Mouse (Mus musculus): ENCODE data around the gene Dusp22. TPM values are rescaled to one million over a fixed set of nuclear protein-coding genes. Genes with fewer than 3 reads are reported as not detected.

Gene Dusp22
- 20.1 TPM in 2 replicates for polyA plus RNA-seq (2015; fragmentation: Nextera tagmentation; extraction: Ambion mirVana)

DNA sequence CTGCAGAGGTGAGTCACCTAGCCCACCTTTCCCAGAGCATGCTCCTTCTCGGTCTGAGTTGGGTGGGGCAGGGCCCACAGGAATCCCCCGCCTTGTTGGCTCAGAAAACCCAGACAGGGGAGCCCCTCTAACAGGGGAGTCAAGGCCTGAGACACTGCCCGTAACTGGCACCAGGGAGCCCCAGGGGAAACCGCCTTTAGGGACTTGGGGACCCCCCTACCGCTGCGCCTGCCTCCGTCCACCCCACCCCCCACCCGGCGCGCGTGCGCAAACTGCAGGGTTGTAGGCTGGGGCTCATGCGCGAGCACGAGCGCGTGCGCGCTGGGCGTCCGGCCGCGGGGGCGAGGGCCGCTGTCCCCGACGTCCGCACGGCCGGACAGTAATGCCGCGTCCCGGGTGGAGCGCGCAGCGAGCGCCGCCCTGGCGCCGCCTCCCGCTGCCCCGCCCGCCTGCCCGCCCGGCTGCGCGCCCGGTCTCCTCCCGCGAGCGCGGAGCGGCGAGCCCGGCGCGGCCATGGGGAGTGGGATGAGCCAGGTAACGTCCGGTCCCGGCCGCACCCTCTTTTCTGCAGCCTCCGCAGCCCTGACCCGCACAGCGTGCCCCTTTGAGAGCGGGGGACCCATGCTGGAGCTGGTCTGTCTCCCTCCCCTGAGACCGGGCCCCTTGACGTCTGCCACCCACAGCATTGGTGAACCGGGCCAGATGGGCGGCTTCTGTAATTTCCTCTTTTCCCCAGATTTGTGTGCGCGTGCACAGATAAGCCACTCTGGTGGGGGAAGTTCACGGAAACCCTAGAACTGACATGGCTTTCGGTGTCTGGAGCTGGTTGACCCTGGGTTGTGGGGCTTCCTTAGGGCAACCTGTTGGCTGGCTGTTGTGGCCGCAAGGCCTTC lies at the start of gene Dusp22:
Gene Dusp22 (plus strand): TSS at position 387 of the 893 bp plus-strand sequence.
- Histone ChIP-seq H3K4me3 (replicated peaks) (peak within 1 kb of the TSS; percentile 78), H3K36me3 (no peaks in the 10 kb centered on the region), H3K27ac (peak within 1 kb of the TSS; percentile 63; the same call in 1 of the 2 replicates), H3K4me2 (peak within 1 kb of the TSS; percentile 65), H3K4me1 (peaks cover 7% of the 10 kb centered on the region), H3K27me3 (no peaks in the 10 kb centered on the region), H3K9me3 (replicated peaks) (no peaks in the 10 kb centered on the region), H3K9ac (peak within 1 kb of the TSS; percentile 65)
- peak; percentile 99 for ATAC-seq (replicated peaks; ENCODE audit: low FRiP score)
- WGBS: under 1% methylated on average over 74 of the region's 74 CpGs

DNA sequence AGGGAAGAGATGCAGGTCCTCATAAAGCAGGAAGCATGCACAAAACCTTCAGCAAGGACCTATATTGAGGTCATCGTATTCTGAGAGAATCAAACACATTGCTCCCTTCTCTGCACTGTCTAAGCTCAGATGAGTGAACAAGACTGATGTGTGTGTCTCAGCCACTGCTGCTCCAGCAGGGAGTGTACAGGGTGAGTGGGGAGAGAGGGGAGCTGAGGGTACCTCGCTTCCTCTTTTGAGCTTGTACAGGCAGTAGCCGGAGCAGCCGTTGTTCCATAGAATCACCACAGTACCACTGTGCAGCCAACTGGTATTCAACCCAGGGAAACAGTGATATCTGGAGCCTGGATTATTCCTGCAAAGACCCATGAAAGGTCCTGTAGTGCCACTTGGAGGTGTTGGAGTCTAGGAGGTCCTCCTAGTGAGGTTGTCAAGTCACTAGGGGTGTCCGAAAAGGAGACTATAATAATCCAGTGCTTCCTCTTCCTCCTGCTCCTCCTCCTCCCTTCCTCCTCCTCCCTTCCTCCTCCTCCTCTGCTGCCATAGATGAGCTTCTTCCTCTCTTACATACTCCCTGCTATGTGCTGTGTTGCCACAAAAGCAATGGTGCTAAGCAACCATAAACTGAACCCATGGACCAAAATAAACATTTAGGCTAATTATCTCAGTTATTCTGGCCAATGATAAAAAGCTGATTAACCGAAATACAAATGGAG lies 47.6 kb upstream of the Dusp22 start:
- H3K4me2 ChIP-seq: no peak overlapping the region
- 80% methylated on average over 6 of the region's 6 CpGs for WGBS

DNA sequence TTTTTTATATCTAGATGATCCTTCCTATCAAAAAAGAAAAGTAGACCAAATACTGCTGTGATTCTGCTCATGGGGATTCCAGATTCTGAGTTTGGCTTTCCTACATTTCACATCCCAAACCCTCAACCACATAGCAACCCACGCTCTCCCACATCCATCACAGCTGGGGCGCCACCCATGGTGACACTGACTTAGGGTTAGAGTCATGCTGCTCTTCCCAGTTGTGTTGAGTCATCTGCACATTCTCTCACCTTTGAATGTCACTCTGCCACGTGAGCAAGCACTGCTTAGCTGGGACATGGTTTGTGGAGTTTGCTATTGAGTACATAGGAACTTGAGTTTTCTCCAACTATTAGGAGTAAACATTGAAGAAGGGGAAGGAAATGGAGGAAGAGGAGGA lies 40.1 kb upstream of the Dusp22 start:
- 63% methylated on average over 3 of the region's 3 CpGs for WGBS

More for the DNA sequence above, 47.6 kb upstream of the Dusp22 start:
- Histone ChIP-seq H3K9me3 (replicated peaks) (peaks cover 5% of the 10 kb centered on the region; the same call in 1 of the 2 replicates), H3K36me3 (no peaks in the 10 kb centered on the region), H3K4me3 (replicated peaks) (no peak overlapping the region), H3K27ac (no peak overlapping the region), H3K27me3 (no peaks in the 10 kb centered on the region), H3K9ac (no peak overlapping the region), H3K4me1 (no peaks in the 10 kb centered on the region)
- ATAC-seq (replicated peaks; ENCODE audit: low FRiP score): no peak

DNA sequence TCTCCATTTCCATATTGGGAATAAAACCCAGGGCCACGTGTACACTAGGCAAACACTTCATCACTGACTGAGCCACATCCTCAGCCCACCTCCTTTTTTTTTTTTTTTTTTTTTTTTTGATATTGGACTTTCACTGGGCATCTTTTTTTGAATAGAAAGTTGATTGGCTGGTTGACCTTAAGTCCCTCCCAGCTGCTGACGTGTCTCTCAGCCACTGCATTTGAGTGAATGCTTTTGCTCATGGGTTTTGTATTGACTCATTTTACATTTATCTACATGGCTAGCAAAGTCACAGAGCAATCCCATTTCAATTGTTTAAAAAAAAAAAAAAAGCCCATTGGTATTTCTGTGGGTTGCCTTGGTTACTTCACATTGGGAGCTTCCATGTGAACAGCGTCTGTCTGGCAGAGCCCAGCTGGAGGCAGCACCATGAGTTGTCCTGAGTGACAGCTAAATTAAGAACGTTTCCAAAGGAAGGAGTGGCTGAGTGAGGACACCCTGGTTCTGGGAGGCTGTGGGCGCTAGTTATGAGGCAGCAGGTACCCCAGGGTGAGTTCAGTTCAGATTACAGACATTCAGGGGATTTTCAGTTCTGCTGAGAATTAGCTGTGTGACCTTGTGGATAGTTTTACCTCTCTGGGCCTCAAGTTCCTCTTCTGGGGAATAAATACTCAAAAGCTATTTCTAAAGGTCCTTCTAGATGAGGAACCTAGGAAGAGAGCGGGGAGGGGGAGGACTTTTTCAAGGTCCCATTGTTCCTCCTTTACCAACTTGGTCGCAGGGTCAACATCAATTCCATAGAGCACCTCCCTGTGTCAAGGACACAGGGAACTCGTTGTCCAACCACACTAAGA lies 31.4 kb upstream of the Dusp22 start:
- Histone ChIP-seq H3K4me2 (no peak overlapping the region), H3K9me3 (replicated peaks) (no peaks in the 10 kb centered on the region), H3K36me3 (no peaks in the 10 kb centered on the region), H3K4me1 (no peaks in the 10 kb centered on the region), H3K27ac (no peak overlapping the region), H3K27me3 (no peaks in the 10 kb centered on the region), H3K4me3 (replicated peaks) (no peak overlapping the region), H3K9ac (no peak overlapping the region)
- no peak for ATAC-seq (replicated peaks; ENCODE audit: low FRiP score)
- 74% methylated on average over 8 of the region's 8 CpGs for WGBS

More for the DNA sequence above, 40.1 kb upstream of the Dusp22 start:
- Histone ChIP-seq H3K4me3 (replicated peaks) (no peak overlapping the region), H3K27ac (no peak overlapping the region), H3K27me3 (no peaks in the 10 kb centered on the region), H3K9ac (no peak overlapping the region), H3K4me1 (no peaks in the 10 kb centered on the region), H3K4me2 (no peak overlapping the region), H3K36me3 (no peaks in the 10 kb centered on the region), H3K9me3 (replicated peaks) (peaks cover 5% of the 10 kb centered on the region; the same call in 1 of the 2 replicates)
- ATAC-seq (replicated peaks; ENCODE audit: low FRiP score): no peak

DNA sequence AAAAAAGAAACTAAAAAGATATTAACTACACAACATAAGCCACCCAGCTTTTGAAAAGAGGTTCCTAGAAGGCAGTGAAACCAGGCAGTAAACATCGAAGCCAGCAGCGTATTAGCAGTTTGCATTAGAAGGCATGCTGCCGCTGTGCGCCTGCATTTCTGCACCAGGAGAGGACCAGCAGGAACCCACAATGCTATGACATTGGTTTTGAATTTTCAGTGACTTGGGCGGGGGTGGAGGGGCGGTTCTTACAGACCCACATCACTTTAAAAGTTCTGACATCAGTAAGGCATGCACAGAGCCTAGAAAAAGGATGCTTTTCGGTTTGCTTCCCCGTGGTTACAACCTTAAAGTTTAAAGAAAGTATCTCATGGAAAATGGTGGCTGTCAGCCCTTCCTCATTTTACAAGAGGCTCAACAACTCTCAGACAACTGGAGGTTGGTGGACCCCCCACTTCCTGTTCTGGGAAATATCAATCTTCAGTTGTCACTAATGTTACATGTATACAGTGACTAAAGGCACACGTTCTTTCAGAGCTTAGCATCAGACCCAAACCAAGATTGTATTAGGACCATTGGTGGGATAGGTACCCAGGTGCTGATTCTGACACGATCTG lies 29.9 kb upstream of the Dusp22 start:
- Histone ChIP-seq H3K9me3 (replicated peaks) (no peaks in the 10 kb centered on the region), H3K4me3 (replicated peaks) (no peak overlapping the region), H3K9ac (no peak overlapping the region), H3K27me3 (no peaks in the 10 kb centered on the region), H3K36me3 (no peaks in the 10 kb centered on the region), H3K4me1 (no peaks in the 10 kb centered on the region), H3K4me2 (no peak overlapping the region), H3K27ac (no peak overlapping the region)
- WGBS: 77% methylated on average over 10 of the region's 10 CpGs
- ATAC-seq (replicated peaks; ENCODE audit: low FRiP score): no peak

DNA sequence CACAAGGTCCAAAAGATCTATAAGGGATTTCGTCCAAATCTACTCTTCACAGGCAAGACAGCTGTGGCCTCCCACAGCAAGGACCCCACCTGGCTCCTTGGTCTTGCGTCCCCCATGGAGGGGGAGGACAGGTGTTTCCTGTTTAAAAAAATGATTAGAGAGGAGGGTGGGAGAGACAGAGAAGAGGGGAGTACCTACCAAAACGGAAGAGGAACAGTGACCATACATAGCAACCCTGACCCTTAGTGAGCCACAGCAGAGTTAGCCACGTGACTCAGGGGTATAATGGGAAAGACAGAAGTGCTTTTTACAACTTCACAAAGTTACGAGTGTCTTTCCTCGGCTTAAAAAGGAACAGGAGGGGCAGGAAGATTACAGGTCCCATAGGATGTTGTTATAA lies 26.8 kb upstream of the Dusp22 start:
- H3K27me3 ChIP-seq: no peaks in the 10 kb centered on the region
- H3K27ac ChIP-seq: no peak overlapping the region
- no peaks in the 10 kb centered on the region for H3K4me1 ChIP-seq
- H3K9ac ChIP-seq: no peak overlapping the region
- no peaks in the 10 kb centered on the region for H3K36me3 ChIP-seq
- no peak overlapping the region for H3K4me3 ChIP-seq (replicated peaks)
- no peak overlapping the region for H3K4me2 ChIP-seq
- ATAC-seq (replicated peaks; ENCODE audit: low FRiP score): no peak
- no peaks in the 10 kb centered on the region for H3K9me3 ChIP-seq (replicated peaks)
- whole genome bisulfite sequencing: 62% methylated on average over 6 of the region's 6 CpGs

DNA sequence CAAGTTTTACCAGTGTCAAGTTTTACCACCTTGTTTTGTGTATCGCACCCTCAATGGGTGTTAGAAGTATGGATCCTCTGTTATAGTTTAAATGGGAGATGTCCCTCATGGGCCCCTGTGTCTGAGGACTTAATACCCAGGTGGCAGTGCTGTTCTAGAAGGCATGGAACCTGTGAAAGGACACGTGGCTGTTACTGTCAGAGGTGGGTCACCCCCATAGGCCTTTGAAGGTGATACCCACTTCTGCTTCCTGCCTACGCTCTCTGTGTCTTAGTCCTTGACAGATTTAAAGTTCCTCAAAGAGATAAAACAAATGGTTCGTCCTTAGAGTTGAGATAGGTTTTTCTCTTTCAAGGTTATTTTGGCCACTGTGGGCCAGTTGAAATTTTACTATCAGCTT lies 23.3 kb upstream of the Dusp22 start:
- Histone ChIP-seq H3K4me1 (no peaks in the 10 kb centered on the region), H3K36me3 (no peaks in the 10 kb centered on the region), H3K4me2 (no peak overlapping the region), H3K4me3 (replicated peaks) (no peak overlapping the region), H3K9me3 (replicated peaks) (no peaks in the 10 kb centered on the region), H3K9ac (no peak overlapping the region), H3K27me3 (no peaks in the 10 kb centered on the region), H3K27ac (no peak overlapping the region)
- 62% methylated on average over 4 of the region's 4 CpGs for WGBS
- ATAC-seq (replicated peaks; ENCODE audit: low FRiP score): no peak

DNA sequence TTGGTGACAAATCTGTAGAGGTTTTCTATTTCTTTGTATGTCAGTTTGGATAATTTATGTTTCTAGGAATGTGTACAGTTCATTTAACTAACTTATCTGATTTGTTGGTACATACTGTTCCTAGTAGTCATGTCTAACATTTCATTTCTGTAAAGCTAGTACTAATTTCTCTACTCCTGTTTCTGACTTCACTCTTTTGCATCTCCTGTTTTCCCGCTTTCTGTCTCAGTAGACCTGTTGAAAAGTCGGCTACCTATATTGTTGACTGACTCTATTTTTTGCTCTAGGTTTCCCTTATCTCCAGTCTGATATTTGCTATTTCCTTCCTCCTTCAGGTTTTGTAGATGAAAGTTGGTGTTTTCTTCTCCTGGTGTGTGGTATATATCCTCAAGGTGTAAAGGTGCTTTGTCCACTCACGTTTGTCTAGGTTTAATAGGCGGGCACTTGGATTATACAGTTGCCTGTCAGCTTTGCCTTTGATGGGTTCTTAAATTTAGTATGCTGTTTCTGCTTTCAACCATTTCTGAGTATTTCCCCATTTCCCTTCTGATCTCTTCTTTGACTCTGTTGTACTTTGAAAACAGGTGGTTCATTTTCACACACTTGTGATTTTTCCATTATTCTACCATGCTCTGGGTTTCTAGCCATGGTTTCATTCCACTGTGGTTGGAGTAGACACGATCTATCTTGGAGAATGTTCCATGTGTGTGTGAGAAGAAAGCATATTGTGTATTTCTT lies 21.3 kb upstream of the Dusp22 start:
- Histone ChIP-seq H3K9ac (no peak overlapping the region), H3K4me3 (replicated peaks) (no peak overlapping the region), H3K27ac (no peak overlapping the region), H3K4me2 (no peak overlapping the region), H3K27me3 (no peaks in the 10 kb centered on the region), H3K36me3 (no peaks in the 10 kb centered on the region), H3K4me1 (no peaks in the 10 kb centered on the region), H3K9me3 (replicated peaks) (no peaks in the 10 kb centered on the region)
- WGBS: 87% methylated on average over 5 of the region's 5 CpGs
- no peak for ATAC-seq (replicated peaks; ENCODE audit: low FRiP score)

DNA sequence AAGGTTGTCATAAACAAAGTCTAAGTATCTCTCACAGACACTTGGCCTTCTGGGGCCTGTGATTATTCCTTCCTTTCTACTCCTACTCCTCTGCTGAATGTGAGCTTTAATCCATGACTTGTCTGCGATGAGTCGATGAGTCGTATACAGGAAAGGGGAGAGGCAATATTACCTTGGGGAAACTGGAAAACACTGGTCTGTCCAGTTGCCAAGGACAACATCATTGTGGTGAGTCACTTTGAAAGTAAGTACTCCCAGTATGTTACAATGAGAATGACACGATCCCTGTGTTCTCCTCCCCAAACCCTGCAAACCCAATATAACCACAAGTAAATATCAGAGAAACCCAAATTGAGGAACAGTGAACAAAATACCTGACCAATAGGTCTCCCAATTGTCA lies 17.7 kb upstream of the Dusp22 start:
- no peak overlapping the region for H3K9ac ChIP-seq
- no peak overlapping the region for H3K4me3 ChIP-seq (replicated peaks)
- no peaks in the 10 kb centered on the region for H3K36me3 ChIP-seq
- ATAC-seq (replicated peaks; ENCODE audit: low FRiP score): no peak
- H3K27me3 ChIP-seq: no peaks in the 10 kb centered on the region
- H3K4me2 ChIP-seq: no peak overlapping the region
- 67% methylated on average over 4 of the region's 4 CpGs for WGBS
- no peak overlapping the region for H3K27ac ChIP-seq
- no peaks in the 10 kb centered on the region for H3K9me3 ChIP-seq (replicated peaks)
- H3K4me1 ChIP-seq: no peaks in the 10 kb centered on the region

DNA sequence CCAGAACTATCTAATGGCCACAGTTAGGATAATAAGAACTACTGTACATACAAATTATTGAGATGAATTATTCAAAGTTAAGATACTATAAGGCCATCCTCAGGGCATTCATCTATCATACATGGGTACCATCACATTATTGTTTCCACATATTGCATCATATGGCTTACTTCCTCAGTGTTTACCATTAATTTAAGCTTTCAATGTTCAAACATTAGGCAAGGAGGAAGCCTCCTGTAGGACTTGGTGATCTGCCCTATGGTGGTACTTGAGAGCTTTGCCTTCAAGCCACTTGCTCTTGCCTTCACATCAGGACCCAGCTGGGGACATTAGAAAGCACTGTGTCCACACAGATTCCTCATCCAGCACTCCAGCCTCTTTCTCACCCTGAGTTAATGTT lies 11.3 kb upstream of the Dusp22 start:
- Histone ChIP-seq H3K27ac (no peak overlapping the region), H3K36me3 (no peaks in the 10 kb centered on the region), H3K4me3 (replicated peaks) (no peak overlapping the region), H3K4me1 (no peaks in the 10 kb centered on the region), H3K9ac (no peak overlapping the region), H3K9me3 (replicated peaks) (no peaks in the 10 kb centered on the region), H3K27me3 (no peaks in the 10 kb centered on the region), H3K4me2 (no peak overlapping the region)
- ATAC-seq (replicated peaks; ENCODE audit: low FRiP score): no peak

DNA sequence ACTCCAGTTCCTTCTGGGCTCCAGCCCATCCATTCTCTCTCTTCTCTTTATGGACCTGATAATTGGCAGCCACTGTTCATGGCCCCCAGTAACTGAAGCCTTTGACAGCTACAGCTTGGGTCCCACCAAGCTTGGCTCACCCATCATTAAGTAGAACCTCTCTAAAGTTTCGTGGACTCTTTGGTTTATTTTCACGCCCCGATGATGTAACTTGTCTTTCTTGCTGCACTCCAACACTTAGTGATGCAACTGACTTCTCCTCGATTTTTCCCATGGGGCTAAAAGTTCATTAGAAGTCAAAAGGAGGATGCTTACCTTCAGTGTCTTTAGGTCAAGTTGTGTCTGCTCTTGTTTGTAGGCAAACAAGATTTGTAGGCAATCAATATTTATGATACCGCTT lies 10.6 kb upstream of the Dusp22 start:
- H3K27me3 ChIP-seq: no peaks in the 10 kb centered on the region
- H3K4me3 ChIP-seq (replicated peaks): no peak overlapping the region
- no peaks in the 10 kb centered on the region for H3K9me3 ChIP-seq (replicated peaks)
- no peak overlapping the region for H3K4me2 ChIP-seq
- H3K9ac ChIP-seq: no peak overlapping the region
- no peak for ATAC-seq (replicated peaks; ENCODE audit: low FRiP score)
- H3K36me3 ChIP-seq: no peaks in the 10 kb centered on the region
- H3K4me1 ChIP-seq: no peaks in the 10 kb centered on the region
- H3K27ac ChIP-seq: no peak overlapping the region
- WGBS: 88% methylated on average over 5 of the region's 5 CpGs
